Mouse (Mus musculus): ENCODE measurements around the gene Sec14l2.

Gene Sec14l2

GRCm38 (mm10) chr11:4122742-4123579 lies at the start of gene Sec14l2:
Sec14l2 (minus strand) TSS chr11:4123415.
- DNase-seq (ENCODE audit: low read depth, low spot score): peak; percentile 79

GRCm38 (mm10) chr11:4166467-4167090 lies 43.4 kb upstream of the Sec14l2 start:
- DNase-seq (ENCODE audit: low read depth, low spot score): no peak

GRCm38 (mm10) chr11:4164701-4165100 lies 41.5 kb upstream of the Sec14l2 start:
- no peak for DNase-seq (ENCODE audit: low read depth, low spot score)

- peak; percentile 12 for DNase-seq (ENCODE audit: low read depth, low spot score)
Observed at GRCm38 (mm10) chr11:4160758-4161480, 37.7 kb upstream of the Sec14l2 start.

- peak; percentile 97 for DNase-seq (ENCODE audit: low read depth, low spot score)
Observed at GRCm38 (mm10) chr11:4159808-4160708, 36.8 kb upstream of the Sec14l2 start, which contains the start of the genes Ccdc157 and Sf3a1. Ccdc157 (minus strand) TSS chr11:4160293. Sf3a1 (plus strand) TSS chr11:4160350.

- no peak for DNase-seq (ENCODE audit: low read depth, low spot score)
Observed at GRCm38 (mm10) chr11:4158676-4159075, 35.5 kb upstream of the Sec14l2 start.

- DNase-seq (ENCODE audit: low read depth, low spot score): no peak
Observed at GRCm38 (mm10) chr11:4155641-4156040, 32.4 kb upstream of the Sec14l2 start.

GRCm38 (mm10) chr11:4153694-4154093 lies 30.5 kb upstream of the Sec14l2 start:
- no peak for DNase-seq (ENCODE audit: low read depth, low spot score)

GRCm38 (mm10) chr11:4149886-4150285 lies 26.7 kb upstream of the Sec14l2 start:
- no peak for DNase-seq (ENCODE audit: low read depth, low spot score)

GRCm38 (mm10) chr11:4148536-4149156 lies 25.4 kb upstream of the Sec14l2 start:
- no peak for DNase-seq (ENCODE audit: low read depth, low spot score)

GRCm38 (mm10) chr11:4148120-4148519 lies 24.9 kb upstream of the Sec14l2 start:
- DNase-seq (ENCODE audit: low read depth, low spot score): no peak

GRCm38 (mm10) chr11:4147098-4147497 lies 23.9 kb upstream of the Sec14l2 start:
- DNase-seq (ENCODE audit: low read depth, low spot score): no peak

- DNase-seq (ENCODE audit: low read depth, low spot score): no peak
Observed at GRCm38 (mm10) chr11:4146381-4146780, 23.2 kb upstream of the Sec14l2 start.

- peak; percentile 40 for DNase-seq (ENCODE audit: low read depth, low spot score)
Observed at GRCm38 (mm10) chr11:4143281-4144062, 20.3 kb upstream of the Sec14l2 start.

- no peak for DNase-seq (ENCODE audit: low read depth, low spot score)
Observed at GRCm38 (mm10) chr11:4142352-4142751, 19.1 kb upstream of the Sec14l2 start.

- DNase-seq (ENCODE audit: low read depth, low spot score): no peak
Observed at GRCm38 (mm10) chr11:4141505-4141904, 18.3 kb upstream of the Sec14l2 start.

- DNase-seq (ENCODE audit: low read depth, low spot score): no peak
Observed at GRCm38 (mm10) chr11:4138964-4139363, 15.7 kb upstream of the Sec14l2 start.

- peak; percentile 94 for DNase-seq (ENCODE audit: low read depth, low spot score)
Observed at GRCm38 (mm10) chr11:4134986-4135935, 12.0 kb upstream of the Sec14l2 start, which contains the start of gene Rnf215. Rnf215 (plus strand) TSS chr11:4135202.

- no peak for DNase-seq (ENCODE audit: low read depth, low spot score)
Observed at GRCm38 (mm10) chr11:4134400-4134799, 11.2 kb upstream of the Sec14l2 start.

Measured in ZHBTc4 (cell line).